Mouse (Mus musculus): ENCODE data around the gene Cbx7. TPM values are rescaled to one million over a fixed set of nuclear protein-coding genes. Genes with fewer than 3 reads are reported as not detected.
A peak's percentile ranks its signal among the peaks of the same experiment; 100 is the strongest.

Gene Cbx7
- total RNA-seq, 2 experiments from 2014 or later = 11.9 to 20.6 TPM

DNA sequence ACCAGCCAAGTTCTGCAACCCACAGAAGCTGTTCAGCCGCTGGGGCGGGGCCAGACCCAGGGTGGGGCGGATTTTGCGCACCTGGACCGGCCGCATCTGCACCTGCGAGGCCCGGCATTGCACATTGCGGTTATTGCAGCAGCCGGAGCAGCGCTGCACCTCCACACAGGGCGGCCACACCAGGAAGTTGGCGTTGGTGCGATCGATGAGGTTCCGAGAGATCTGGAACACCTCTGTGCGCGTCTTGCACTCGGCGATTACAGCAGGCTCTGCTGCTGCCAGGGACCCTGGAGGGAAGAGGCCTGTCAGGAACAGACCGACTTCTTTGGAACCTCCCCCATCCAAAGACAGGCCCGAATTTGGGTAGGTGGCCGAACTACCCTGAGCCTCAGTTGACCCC lies 30.7 kb upstream of the Cbx7 start:
- no peak for DNase-seq

DNA sequence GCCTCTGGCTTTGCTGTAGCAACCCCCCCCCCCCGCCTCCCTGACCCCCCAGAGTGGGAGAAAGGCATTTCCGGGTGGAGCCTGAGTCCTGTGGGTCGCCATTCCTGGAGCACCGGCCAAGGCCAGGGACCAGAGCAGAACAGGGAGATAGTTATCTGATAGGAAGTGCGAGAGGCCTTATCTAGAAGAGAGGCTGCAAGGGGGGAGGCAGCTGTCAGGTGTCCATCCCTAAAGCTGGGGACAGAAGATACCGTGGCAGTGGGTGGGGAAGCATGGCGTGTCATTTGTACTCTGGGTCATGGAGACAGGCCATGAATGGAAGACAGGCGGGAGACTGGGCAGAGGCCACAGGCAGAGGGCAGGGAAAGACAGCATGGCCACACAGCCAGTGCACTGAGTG lies 29.8 kb upstream of the Cbx7 start:
- peak; percentile 31 to 43 for DNase-seq

DNA sequence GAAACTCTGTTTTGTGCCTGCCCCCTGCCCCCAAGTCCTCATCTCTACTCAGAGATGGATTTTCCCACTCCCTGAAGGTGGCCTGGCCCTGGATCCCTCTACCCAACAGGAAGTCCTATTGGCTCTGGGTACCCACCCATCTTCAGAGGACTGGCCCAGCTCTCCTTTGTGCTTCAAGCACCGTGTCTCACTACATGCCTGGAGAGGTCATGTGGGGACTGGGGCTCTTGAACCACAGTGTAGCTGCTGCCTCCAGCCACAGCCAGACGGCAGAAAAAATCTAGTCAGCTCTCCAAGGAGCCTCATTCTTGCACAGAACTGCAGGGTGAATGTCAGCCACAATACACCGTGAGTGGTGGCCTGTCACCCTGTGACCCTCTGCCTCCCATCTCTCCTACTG lies 27.1 kb upstream of the Cbx7 start:
- DNase-seq = no peak

DNA sequence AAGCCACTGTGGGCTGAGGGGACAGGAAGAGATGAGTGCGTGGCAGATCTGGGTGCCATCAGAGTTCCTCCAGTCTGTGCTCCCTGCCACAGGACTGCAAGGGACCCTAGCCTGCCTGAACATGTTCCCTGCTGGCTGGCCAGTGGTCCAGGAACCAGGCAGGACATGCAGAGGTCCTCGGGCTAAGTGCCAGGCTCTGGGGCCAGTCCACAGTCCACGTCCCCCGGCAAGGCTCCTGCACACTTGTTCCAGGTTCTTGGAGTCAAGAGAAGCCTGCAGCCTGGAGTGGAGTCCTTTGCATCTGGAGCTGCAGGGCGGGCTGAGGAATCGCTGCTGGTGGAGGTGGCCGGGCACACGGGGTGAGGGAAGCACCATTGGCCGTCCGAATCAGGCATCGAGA lies 25.9 kb upstream of the Cbx7 start:
- no peak for DNase-seq

DNA sequence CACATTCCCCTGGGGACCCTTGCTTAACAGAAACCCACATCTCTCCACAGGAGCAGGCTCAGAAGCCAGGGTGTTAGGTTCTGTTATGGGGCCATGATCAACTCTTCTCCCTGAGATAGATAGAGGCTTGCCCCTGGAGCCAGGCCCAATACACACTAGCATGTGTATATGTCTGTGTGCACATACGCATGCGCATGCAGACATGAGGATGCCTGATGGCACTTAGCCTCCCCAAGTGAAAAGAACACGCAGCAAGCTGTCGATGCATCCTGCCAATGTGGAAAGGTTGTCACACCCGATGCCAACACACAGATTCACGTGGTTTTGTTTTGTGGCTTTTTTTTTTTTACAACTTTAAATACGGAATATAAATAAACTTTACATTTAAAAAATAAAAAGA lies 24.6 kb upstream of the Cbx7 start:
- no peak for DNase-seq

DNA sequence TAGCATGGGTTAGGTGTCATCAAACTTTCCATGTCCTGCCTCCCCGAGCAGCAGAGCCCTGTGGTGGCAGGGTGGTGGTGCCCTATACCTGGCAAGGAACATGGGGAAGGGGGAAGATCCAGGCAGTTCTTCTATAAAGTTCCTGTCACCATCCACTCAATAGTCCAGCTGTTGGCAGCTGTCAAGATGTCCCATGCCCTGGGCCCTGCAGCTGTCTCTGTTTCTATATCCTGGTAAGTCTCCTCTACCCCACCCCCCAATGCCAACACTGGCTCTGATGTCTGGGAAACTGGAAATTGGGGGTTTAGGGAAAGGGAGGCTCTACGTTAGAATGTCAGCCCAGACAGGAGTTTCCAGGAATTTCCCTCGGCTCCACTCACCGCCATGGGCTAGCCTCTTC lies 23.6 kb upstream of the Cbx7 start:
- no peak for DNase-seq

DNA sequence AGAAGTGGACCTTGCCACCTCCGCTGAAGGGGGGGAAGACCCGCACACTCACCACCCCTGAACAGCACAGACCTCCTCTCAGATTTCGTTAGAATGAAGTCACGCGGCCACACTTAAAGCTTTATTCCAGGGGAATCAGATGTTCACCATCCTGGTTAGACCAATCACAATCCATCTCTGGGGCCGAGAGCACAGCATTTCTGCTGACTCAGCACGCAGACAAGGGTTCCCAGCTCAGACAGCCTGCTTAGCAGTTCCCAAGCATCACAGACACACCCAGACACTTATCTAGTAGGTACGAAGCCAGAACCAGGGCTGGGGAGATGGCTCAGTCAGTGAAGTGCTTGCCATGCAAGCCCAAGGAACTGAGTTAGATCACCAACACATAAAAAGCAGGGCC lies 15.3 kb upstream of the Cbx7 start:
- no peak for DNase-seq

DNA sequence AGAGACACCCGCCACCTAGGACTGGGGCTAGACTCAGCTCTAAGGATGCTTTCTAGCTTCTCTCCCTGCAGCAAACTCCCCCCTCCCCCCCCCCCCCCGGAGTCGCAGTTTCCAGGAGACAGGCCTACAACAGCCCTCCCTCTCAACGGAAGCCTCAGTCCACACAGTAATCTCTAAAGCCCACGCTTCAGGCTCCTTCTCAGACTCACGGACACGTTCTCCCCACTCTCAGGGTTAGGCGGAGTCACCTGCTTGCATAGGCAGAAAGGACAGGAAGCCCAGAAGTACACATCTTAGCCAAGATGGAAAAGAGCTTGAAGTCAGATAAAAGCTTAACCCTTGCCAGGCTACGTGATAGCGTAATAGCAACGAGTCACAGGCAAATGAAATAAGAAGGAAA lies 14.6 kb upstream of the Cbx7 start:
- no peak for DNase-seq

DNA sequence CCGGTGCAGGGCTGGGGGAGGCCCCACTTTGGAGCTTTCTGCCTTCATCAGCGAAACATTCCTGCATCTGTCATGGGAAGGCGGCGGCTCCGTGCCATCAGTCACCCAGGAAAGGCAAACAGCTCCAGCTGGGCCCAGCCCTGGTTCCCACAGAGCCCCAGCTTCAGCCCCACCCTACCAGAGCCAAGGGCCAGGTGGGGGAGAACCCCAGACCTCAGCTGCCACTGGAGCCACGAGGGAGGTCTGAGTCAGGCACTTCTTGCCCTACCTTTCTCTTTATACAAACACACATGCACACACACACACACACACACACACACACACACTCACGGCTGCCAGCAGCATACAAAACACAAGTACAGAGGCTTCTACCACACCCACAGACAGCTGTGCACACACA lies 13.2 kb upstream of the Cbx7 start:
- DNase-seq = no peak

DNA sequence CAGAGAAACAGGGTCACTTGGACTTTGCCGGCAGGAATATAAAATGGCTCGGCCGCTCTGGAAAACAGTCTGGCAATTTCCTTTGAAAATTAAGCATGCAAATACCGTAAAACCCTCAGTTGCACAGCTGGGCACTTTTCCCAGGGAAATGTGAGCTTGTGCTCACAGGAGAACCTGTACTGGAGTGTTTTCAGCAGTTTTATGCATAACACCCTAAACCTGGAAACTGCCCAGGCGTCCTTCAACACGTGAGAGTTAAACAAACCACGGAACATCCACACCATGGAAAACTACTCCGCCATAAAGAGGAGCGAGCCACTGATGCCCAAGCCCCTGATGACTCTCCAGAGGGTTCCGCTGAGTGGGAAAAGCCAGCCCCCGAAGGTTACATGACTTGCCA lies 9.8 kb upstream of the Cbx7 start:
- no peak for DNase-seq

DNA sequence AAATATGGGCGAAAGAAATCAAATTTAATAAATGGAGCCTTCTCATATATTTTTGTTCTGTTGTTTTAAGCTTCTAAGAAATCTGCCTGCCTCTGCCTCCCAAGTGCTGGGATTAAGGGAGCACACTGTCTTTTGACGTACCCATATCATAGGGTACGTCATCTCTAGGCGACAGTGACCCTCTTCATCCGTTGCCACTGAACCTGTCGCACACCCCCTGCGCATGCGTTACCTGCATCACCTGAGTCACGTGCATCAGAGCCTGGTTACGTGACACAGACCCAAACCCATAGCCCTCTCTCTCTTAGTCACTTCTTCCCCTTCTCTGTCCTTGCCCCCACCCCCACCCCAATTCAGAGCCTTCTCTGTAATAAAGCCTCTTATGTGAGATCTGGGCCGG lies 1.3 kb upstream of the Cbx7 start:
- no peak for DNase-seq

DNA sequence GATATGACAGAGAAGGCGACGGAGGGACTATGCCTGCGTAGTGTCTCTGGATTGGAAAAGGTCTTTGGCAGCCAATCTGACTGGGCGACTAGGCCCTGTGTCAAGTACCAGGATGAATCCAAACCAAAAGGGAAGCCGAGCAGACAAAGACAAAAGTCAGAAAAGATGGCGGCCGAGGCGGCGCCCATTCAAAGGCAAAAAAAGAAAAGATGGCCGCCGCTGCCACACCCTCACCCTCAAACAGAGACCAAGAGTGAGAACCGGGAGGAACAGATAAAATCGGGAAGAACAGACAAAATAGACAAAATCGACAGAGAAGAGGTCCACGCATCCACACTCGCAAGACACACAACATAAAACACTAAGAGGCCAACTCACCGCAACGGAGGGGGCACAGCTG lies 428 bp downstream of the Cbx7 start:
- no peak for DNase-seq

DNA sequence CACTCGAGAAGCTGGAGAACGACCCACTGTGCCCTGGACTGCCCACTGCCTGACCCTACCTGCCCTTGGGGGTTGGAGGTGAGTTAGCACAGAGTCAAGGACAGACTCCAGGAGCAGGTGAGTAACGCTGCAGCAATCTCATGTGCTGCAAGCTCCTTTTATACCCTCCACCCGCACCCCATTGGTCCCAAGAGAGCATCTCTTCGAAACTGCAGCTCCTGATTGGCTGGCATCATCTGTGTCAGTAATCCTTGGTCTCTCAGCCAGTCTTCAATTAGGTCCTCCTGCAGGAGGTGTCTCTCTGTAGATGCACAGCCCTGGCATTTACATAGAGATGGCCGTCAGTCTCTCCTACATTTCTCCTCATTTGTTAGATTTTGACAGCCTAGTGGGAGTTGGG lies 3.6 kb downstream of the Cbx7 start:
- no peak for DNase-seq

DNA sequence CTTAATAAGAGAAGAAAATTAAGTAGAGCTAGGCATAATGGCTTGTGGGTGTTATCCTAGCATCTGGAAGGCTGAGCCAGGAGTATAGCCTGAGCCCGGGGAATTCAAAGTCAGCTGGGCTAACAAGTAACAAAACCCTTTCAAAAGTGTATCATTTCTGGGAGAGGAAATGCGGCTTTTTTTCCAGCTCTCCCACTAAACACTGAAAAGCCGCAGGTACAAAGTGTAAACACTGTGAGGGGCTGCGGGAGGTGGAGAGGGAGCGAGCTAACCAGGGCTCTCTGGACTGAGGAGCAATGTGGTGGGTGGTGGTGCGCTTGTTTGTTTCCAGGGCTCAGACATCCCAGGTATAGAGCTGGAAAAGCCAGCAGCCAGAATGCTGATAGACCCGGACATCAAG lies 6.5 kb downstream of the Cbx7 start:
- DNase-seq = no peak

DNA sequence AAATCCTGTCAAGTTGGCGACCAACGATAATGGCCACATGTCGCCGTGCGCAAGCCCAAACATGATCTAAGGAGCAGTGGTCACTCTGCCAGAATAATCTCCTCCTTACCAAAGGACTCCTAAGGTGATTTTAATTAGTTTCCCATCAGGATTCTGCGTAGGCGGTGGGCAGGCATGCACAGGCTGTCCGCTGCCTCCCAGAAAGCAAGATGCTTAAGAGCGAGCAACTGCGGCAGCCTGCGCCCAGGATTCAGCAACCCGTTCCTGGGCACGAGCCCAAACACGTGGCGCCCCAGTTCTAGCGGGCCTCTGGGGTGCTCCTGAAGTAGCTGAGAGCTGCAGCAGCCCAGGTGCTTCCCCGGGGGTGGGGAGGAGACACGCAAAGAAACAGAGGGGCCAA lies 8.3 kb downstream of the Cbx7 start:
- no peak for DNase-seq

DNA sequence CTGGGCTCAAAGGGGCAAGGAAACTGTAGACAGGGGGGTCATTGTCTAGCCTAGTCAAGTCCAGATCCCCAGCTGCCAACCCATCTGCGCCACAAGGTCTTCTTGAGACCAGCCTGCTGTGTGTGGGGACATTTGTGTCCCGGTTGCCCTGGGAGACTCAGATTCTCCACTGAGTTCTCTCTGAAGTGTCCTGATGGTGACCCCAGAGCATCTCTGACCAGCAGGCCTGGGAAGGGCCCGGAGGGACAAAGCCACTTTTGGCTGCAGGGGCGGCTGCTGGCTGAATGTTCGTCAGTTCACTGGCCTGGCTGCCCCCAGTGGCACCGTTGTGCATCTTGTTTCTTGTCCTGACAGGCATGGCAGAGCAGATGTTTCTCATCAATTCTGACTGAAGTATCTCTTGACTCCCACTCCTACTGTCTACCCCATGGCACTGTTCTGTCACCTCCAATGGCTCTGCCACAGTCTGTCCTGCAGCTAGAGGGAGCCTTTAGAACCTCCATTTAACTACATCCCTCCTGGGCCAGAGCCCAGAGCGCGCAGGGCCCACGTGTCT lies 9.5 kb downstream of the Cbx7 start:
- no peak for DNase-seq

DNA sequence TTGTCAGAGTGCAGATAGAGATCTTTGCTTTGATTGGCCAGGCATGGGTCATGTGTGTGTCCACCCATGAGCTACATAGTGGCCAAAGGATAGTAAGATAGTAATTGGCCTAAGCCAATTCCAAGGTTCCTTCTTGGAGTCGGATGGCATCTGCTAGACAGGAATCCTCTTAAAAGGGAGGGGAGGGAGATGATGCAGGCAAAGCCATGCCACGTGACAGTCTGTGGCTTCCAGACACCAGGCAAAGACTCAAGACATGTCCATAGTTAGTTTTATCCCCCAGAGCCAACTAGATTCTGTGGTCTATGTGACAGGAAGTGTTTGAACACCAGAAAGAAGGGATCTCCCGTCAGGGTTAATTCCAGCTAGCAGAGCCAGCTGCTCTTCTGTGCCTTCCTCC lies 12.5 kb downstream of the Cbx7 start:
- DNase-seq = no peak

DNA sequence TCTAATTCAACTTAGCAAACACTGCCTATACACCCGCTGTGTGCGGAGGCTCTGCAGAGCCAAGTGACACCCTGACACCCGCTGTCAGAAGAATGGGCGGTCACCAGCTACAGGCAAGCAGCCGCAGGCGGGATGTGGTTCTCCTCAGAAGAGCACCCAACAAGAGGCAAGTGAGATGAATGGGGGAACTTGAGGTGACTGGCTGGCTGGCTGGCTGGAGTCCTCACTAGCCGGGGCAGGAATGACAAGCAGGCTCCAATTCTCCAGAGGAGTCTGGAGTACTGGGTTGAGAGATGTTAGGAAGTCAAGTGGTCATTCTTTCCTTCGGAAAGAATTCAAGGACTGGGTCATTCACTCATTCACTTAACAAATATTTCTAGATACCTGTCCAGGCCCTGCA lies 14.4 kb downstream of the Cbx7 start:
- no peak for DNase-seq

DNA sequence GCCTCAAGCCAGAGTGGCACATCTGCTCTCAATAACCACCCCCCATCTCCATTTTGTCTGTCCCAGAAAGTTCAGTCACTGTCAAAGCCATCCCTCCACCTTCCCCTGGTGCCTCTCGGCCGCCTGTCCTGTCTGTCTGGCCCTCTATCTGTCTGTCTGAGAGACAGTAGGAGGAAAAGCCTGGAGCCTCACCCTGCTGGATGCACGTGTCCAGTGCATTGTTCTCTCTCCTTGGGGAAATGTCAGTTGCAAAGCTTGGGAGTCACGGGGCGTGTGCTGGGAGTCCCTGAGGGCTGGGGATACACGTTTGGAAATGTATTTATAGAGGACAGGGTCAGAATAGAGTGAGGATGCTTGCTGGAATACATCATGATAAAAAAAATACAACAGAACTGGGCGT lies 17.4 kb downstream of the Cbx7 start:
- peak in 1 of 2 experiments; percentile 32 for DNase-seq

DNA sequence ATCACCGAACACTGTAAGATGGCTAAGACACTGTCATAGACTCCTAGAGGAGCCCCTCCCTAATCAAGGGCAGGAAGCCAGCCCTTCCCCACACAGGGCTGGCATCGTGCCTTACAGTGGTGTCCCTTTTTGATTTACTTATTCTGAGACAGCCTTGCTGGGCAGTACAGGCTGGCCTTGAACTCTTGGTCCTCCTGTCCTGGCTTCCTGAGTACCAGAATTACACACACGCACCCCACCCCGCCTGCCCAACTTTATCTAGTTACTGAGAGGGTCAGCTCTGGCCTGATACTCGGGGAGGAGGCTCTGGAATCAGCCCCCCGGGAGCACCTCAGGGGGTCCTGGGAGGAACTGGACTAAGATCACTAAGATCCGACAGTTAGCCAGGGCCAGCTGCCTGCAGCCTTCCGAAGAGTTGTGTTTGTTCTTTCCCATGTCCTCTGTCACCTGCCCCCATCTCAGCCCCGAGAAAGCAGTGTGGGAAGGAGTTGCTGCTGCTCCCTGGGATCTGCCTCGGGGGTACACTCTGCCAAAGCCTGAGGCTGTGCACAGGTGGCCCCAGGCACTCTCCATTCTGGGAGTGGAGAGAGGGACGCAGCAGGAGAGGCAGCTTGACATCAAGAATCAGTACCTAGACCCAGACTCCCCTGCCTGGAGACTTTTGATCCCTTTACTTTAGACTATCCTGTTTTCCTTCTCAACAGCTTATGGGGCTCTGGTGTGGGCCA lies 18.3 kb downstream of the Cbx7 start:
- DNase-seq = peak; percentile 90 to 91

DNA sequence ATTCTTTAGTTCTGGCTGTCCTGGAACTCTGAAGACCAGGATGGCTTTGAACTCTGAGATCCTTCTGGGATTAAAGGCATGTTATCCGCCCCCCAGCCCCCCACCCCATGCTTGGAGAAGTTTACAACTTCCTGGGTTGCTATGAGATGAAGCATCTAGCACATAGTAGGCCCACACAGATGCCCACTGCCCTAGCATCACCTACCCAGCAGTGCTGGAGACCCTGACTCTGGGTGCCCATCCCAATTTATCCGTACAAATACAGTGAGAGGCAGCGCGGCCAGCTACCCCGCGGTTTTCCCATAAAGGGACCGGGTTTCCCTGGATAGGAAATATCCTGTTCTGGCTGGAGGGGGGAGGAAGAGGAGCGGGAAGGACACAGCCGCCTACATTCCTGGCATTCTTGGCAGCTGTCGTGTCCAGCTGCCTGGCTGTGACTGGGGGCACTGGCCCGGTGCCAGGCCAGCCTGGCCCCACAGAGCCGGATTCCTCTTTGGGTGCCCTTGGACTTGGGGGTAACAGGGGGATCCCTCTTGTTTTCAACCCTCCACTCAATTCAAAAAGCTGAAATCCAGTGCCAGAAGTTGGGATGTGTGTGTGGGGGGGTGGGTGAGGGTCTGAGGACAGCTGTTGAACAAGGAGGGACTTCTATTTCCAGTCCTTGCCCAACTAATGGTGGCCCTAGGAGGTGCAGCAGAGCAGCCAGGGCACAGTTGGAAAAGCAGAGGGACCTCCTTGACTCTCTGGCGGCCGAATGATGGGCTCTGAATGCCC lies 19.0 kb downstream of the Cbx7 start:
- DNase-seq = peak; percentile 70 to 81

DNA sequence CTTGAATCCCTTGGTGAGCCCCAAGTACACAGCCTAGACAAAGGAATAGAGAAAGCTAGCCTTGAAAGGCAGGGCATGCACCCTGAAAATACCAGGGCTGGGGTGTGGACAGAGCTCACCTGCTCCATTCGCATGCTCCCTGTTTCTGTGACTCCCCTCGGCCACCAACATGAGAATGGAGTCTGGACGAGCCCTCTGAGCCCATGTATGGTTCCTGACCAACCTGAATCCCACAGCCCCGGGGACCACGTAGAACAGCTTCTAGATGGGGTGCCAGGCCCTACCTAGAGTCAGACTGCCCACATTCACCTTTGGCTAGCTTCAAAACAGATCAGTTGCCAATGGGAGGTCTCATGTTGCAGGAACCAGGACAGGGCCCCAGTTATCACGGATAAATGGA lies 19.7 kb downstream of the Cbx7 start:
- no peak for DNase-seq

DNA sequence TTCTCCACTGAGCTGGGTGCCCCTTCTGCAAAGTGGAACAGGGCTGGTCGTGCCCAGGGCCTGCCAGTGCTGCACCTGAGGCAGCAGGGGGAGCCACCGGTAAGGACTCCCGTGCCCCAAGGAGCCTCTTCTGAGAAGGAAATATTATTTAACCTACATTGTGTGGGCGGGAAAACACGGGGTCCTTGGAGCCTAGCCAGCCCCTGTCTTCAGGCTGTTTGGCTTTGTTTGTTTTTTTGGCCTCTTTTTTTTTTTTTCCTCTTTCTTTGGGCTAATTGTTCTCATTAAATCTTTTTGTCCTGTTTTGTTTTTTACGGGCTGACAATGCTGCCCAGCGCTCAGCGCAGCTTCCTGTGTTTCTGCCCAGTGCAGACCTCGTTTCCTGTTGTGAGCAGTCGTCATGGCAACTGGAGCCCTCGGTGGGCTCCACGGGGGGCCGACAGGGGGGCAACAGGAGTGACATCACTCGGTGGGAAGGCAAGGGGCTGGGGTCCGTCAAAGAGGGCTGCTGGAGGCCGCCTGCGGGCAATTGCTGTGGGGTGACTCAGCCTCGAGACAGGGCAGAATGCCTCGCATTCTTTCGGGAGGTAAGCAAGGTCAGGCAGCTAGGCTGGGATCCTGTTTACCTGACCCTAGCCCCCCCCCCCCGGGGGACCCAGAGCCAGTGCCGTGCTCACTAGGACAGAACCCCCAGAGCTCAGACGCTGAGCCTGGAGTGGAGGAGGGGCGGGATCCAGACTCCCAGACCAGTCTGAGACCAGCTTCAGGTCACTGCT lies 20.5 kb downstream of the Cbx7 start:
- peak; percentile 62 to 82 for DNase-seq

All from adrenal gland, postnatal 36 days (tissue).